Mouse (Mus musculus): Measurements from ENCODE around the gene Uvrag. TPM values are rescaled to one million over a fixed set of nuclear protein-coding genes. Genes with fewer than 3 reads are reported as not detected.

The Uvrag gene
- polyA plus RNA-seq, 1 experiment from 2014 or later: 16.7 TPM

- H3K36me3 ChIP-seq (ENCODE audit: control insufficient read depth, insufficient read depth, low read length): peaks cover 4% of the 10 kb centered on the region; the same call in 1 of the 2 replicates
- no peak for ATAC-seq (replicated peaks; ENCODE audit: insufficient number of reproducible peaks, low FRiP score, low TSS enrichment)
- 0 out of 2 replicates have a peak overlapping the region, but pooled peaks have one; percentile 46 for H3K27ac ChIP-seq (ENCODE audit: low read depth, low read length)
- no peaks in the 10 kb centered on the region for H3K9me3 ChIP-seq (replicated peaks; ENCODE audit: control insufficient read depth, low read length)
- no peak overlapping the region for H3K9ac ChIP-seq (ENCODE audit: low read depth, low read length)
- peak overlapping the region; percentile 2; the same call in 1 of the 2 replicates for H3K4me2 ChIP-seq
- WGBS (ENCODE audit: insufficient replicate concordance): 85% methylated on average over 1 of the region's 1 CpGs
- peaks cover 7% of the 10 kb centered on the region for H3K4me1 ChIP-seq (ENCODE audit: control insufficient read depth, insufficient read depth, low read length)
- no peak overlapping the region for H3K4me3 ChIP-seq (ENCODE audit: low read depth, low read length)
- H3K27me3 ChIP-seq (ENCODE audit: control insufficient read depth, insufficient read depth, low read length): no peaks in the 10 kb centered on the region
Observed at GRCm38 (mm10) chr7:99050882-99051281, 90.1 kb downstream of the Uvrag start.

- Histone ChIP-seq H3K4me3 (ENCODE audit: low read depth, low read length) (no peak overlapping the region), H3K4me1 (ENCODE audit: control insufficient read depth, insufficient read depth, low read length) (peaks cover 16% of the 10 kb centered on the region), H3K4me2 (no peak overlapping the region), H3K9me3 (replicated peaks; ENCODE audit: control insufficient read depth, low read length) (no peaks in the 10 kb centered on the region), H3K36me3 (ENCODE audit: control insufficient read depth, insufficient read depth, low read length) (peaks cover 4% of the 10 kb centered on the region; the same call in 1 of the 2 replicates), H3K27me3 (ENCODE audit: control insufficient read depth, insufficient read depth, low read length) (no peaks in the 10 kb centered on the region), H3K27ac (ENCODE audit: low read depth, low read length) (no peak overlapping the region), H3K9ac (ENCODE audit: low read depth, low read length) (no peak overlapping the region)
- 78% methylated on average over 3 of the region's 3 CpGs for WGBS (ENCODE audit: insufficient replicate concordance)
- no peak for ATAC-seq (replicated peaks; ENCODE audit: insufficient number of reproducible peaks, low FRiP score, low TSS enrichment)
Observed at GRCm38 (mm10) chr7:99049897-99050296, 91.0 kb downstream of the Uvrag start.

- H3K4me3 ChIP-seq (ENCODE audit: low read depth, low read length): no peak overlapping the region
- H3K27me3 ChIP-seq (ENCODE audit: control insufficient read depth, insufficient read depth, low read length): no peaks in the 10 kb centered on the region
- no peak for ATAC-seq (replicated peaks; ENCODE audit: insufficient number of reproducible peaks, low FRiP score, low TSS enrichment)
- H3K9me3 ChIP-seq (replicated peaks; ENCODE audit: control insufficient read depth, low read length): no peaks in the 10 kb centered on the region
- 75% methylated on average over 11 of the region's 11 CpGs for WGBS (ENCODE audit: insufficient replicate concordance)
- no peak overlapping the region for H3K4me2 ChIP-seq
- no peak overlapping the region for H3K27ac ChIP-seq (ENCODE audit: low read depth, low read length)
- H3K4me1 ChIP-seq (ENCODE audit: control insufficient read depth, insufficient read depth, low read length): peaks cover 33% of the 10 kb centered on the region
- peaks cover 4% of the 10 kb centered on the region; the same call in 1 of the 2 replicates for H3K36me3 ChIP-seq (ENCODE audit: control insufficient read depth, insufficient read depth, low read length)
- no peak overlapping the region for H3K9ac ChIP-seq (ENCODE audit: low read depth, low read length)
Observed at GRCm38 (mm10) chr7:99046545-99047206, 94.3 kb downstream of the Uvrag start.

- H3K4me3 ChIP-seq (ENCODE audit: low read depth, low read length): no peak overlapping the region
- H3K36me3 ChIP-seq (ENCODE audit: control insufficient read depth, insufficient read depth, low read length): peaks cover 4% of the 10 kb centered on the region; the same call in 1 of the 2 replicates
- no peaks in the 10 kb centered on the region for H3K9me3 ChIP-seq (replicated peaks; ENCODE audit: control insufficient read depth, low read length)
- peaks cover 26% of the 10 kb centered on the region for H3K4me1 ChIP-seq (ENCODE audit: control insufficient read depth, insufficient read depth, low read length)
- no peak for ATAC-seq (replicated peaks; ENCODE audit: insufficient number of reproducible peaks, low FRiP score, low TSS enrichment)
- no peak overlapping the region for H3K9ac ChIP-seq (ENCODE audit: low read depth, low read length)
- no peak overlapping the region for H3K4me2 ChIP-seq
- H3K27ac ChIP-seq (ENCODE audit: low read depth, low read length): no peak overlapping the region
- H3K27me3 ChIP-seq (ENCODE audit: control insufficient read depth, insufficient read depth, low read length): no peaks in the 10 kb centered on the region
- 51% methylated on average over 6 of the region's 6 CpGs for WGBS (ENCODE audit: insufficient replicate concordance)
Observed at GRCm38 (mm10) chr7:99045525-99045924, 95.4 kb downstream of the Uvrag start.

- no peaks in the 10 kb centered on the region for H3K9me3 ChIP-seq (replicated peaks; ENCODE audit: control insufficient read depth, low read length)
- H3K4me1 ChIP-seq (ENCODE audit: control insufficient read depth, insufficient read depth, low read length): peaks cover 26% of the 10 kb centered on the region
- H3K36me3 ChIP-seq (ENCODE audit: control insufficient read depth, insufficient read depth, low read length): peaks cover 4% of the 10 kb centered on the region; the same call in 1 of the 2 replicates
- no peak overlapping the region for H3K4me3 ChIP-seq (ENCODE audit: low read depth, low read length)
- ATAC-seq (replicated peaks; ENCODE audit: insufficient number of reproducible peaks, low FRiP score, low TSS enrichment): no peak
- no peak overlapping the region for H3K9ac ChIP-seq (ENCODE audit: low read depth, low read length)
- no peaks in the 10 kb centered on the region for H3K27me3 ChIP-seq (ENCODE audit: control insufficient read depth, insufficient read depth, low read length)
- H3K27ac ChIP-seq (ENCODE audit: low read depth, low read length): peak overlapping the region; percentile 47; the same call in 1 of the 2 replicates
- WGBS (ENCODE audit: insufficient replicate concordance): 19% methylated on average over 7 of the region's 7 CpGs
- H3K4me2 ChIP-seq: no peak overlapping the region
Observed at GRCm38 (mm10) chr7:99043923-99044322, 97.0 kb downstream of the Uvrag start.

- Histone ChIP-seq H3K9me3 (replicated peaks; ENCODE audit: control insufficient read depth, low read length) (no peaks in the 10 kb centered on the region), H3K36me3 (ENCODE audit: control insufficient read depth, insufficient read depth, low read length) (peaks cover 4% of the 10 kb centered on the region; the same call in 1 of the 2 replicates), H3K4me3 (ENCODE audit: low read depth, low read length) (no peak overlapping the region), H3K27me3 (ENCODE audit: control insufficient read depth, insufficient read depth, low read length) (no peaks in the 10 kb centered on the region), H3K4me2 (no peak overlapping the region), H3K27ac (ENCODE audit: low read depth, low read length) (peak overlapping the region; percentile 41; the same call in 1 of the 2 replicates), H3K9ac (ENCODE audit: low read depth, low read length) (no peak overlapping the region), H3K4me1 (ENCODE audit: control insufficient read depth, insufficient read depth, low read length) (peaks cover 26% of the 10 kb centered on the region)
- WGBS (ENCODE audit: insufficient replicate concordance): 75% methylated on average over 3 of the region's 3 CpGs
- no peak for ATAC-seq (replicated peaks; ENCODE audit: insufficient number of reproducible peaks, low FRiP score, low TSS enrichment)
Observed at GRCm38 (mm10) chr7:99043322-99043721, 97.6 kb downstream of the Uvrag start.

- Histone ChIP-seq H3K36me3 (ENCODE audit: control insufficient read depth, insufficient read depth, low read length) (no peaks in the 10 kb centered on the region), H3K27ac (ENCODE audit: low read depth, low read length) (no peak overlapping the region), H3K9ac (ENCODE audit: low read depth, low read length) (no peak overlapping the region), H3K4me2 (no peak overlapping the region), H3K27me3 (ENCODE audit: control insufficient read depth, insufficient read depth, low read length) (no peaks in the 10 kb centered on the region), H3K4me3 (ENCODE audit: low read depth, low read length) (no peak overlapping the region), H3K4me1 (ENCODE audit: control insufficient read depth, insufficient read depth, low read length) (peaks cover 26% of the 10 kb centered on the region), H3K9me3 (replicated peaks; ENCODE audit: control insufficient read depth, low read length) (no peaks in the 10 kb centered on the region)
- WGBS (ENCODE audit: insufficient replicate concordance): 77% methylated on average over 9 of the region's 9 CpGs
- no peak for ATAC-seq (replicated peaks; ENCODE audit: insufficient number of reproducible peaks, low FRiP score, low TSS enrichment)
Observed at GRCm38 (mm10) chr7:99041818-99042217, 99.1 kb downstream of the Uvrag start.

- no peak for ATAC-seq (replicated peaks; ENCODE audit: insufficient number of reproducible peaks, low FRiP score, low TSS enrichment)
- H3K27me3 ChIP-seq (ENCODE audit: control insufficient read depth, insufficient read depth, low read length): no peaks in the 10 kb centered on the region
- no peak overlapping the region for H3K27ac ChIP-seq (ENCODE audit: low read depth, low read length)
- H3K36me3 ChIP-seq (ENCODE audit: control insufficient read depth, insufficient read depth, low read length): no peaks in the 10 kb centered on the region
- no peak overlapping the region for H3K9ac ChIP-seq (ENCODE audit: low read depth, low read length)
- H3K9me3 ChIP-seq (replicated peaks; ENCODE audit: control insufficient read depth, low read length): no peaks in the 10 kb centered on the region
- no peak overlapping the region for H3K4me3 ChIP-seq (ENCODE audit: low read depth, low read length)
- H3K4me2 ChIP-seq: no peak overlapping the region
- 84% methylated on average over 8 of the region's 8 CpGs for WGBS (ENCODE audit: insufficient replicate concordance)
- peaks cover 16% of the 10 kb centered on the region for H3K4me1 ChIP-seq (ENCODE audit: control insufficient read depth, insufficient read depth, low read length)
Observed at GRCm38 (mm10) chr7:99039912-99040311, 101.0 kb downstream of the Uvrag start.

- Histone ChIP-seq H3K36me3 (ENCODE audit: control insufficient read depth, insufficient read depth, low read length) (no peaks in the 10 kb centered on the region), H3K9me3 (replicated peaks; ENCODE audit: control insufficient read depth, low read length) (no peaks in the 10 kb centered on the region), H3K4me2 (no peak overlapping the region), H3K4me3 (ENCODE audit: low read depth, low read length) (no peak overlapping the region), H3K27ac (ENCODE audit: low read depth, low read length) (no peak overlapping the region), H3K27me3 (ENCODE audit: control insufficient read depth, insufficient read depth, low read length) (no peaks in the 10 kb centered on the region), H3K9ac (ENCODE audit: low read depth, low read length) (no peak overlapping the region), H3K4me1 (ENCODE audit: control insufficient read depth, insufficient read depth, low read length) (no peaks in the 10 kb centered on the region)
- ATAC-seq (replicated peaks; ENCODE audit: insufficient number of reproducible peaks, low FRiP score, low TSS enrichment): no peak
- WGBS (ENCODE audit: insufficient replicate concordance): 85% methylated on average over 8 of the region's 8 CpGs
Observed at GRCm38 (mm10) chr7:99036284-99036683, 104.7 kb downstream of the Uvrag start.

Measured in heart, embryonic 11.5 days (tissue).